Mouse (Mus musculus) left cerebral cortex, adult 2 months (tissue): ENCODE measurements at regions not wholly inside any gene's neighbourhood (a gene's known extent, or its start where the extent isn't known, plus 50 kb on each side); places are given as distances from the start of the nearest gene placed in this dataset.
"Not testable (repeated sequence)": the region's sequence is repeated elsewhere in the genome, so short reads cannot be mapped to it uniquely, and the experiment has no call there.

Experiments used
- DNase-seq, 2 experiments: peaks; one replicate each; pipeline ENCODE4 v3.0.0; 2021 to 2022; ENCODE audit warnings: low spot score in 2 of 2, mixed read lengths in 1 of 2; ENCODE audit errors: extremely low spot score in 1 of 2
- H3K27ac ChIP-seq: fragments of 200-600 bp; 2 replicates; pipeline ENCODE4 v1.8.1; 2022
- H3K4me3 ChIP-seq: fragments of 200-600 bp; 2 replicates; pipeline ENCODE4 v1.8.1; 2022
- CTCF ChIP-seq: fragments of 200-600 bp; IDR thresholded peaks from 2 replicates; pipeline ENCODE4 v1.8.1; 2022; ENCODE audit warnings: antibody characterized with exemption, mild to moderate bottlenecking, moderate library complexity
- intact Hi-C: fragments of 180-260 bp; cut with DNase I; formaldehyde crosslinking; loops from one replicate; pipeline ENCODE4 v1.15.1; 2025

DNA sequence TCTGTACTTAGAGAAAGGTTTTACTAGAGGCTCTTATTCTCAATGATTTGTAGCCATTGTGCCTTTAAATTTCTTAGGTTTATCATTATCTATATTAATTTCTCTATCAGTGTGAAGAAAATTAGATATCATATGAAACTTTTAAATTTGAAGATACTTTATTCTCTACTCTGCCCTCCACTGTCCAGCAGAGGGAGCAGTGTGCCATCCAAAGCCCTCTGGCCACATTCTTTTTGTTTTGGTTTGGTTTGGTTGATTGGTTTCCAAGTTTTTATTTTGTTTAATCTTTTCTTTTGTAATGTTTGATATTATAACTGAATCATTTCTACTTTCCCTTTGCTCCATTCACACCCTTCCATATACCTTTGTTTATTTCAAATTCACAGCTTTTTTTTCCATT, 129.4 kb upstream of the Kcnj3 start:
- DNase-seq, result peak; percentile 13 to 21
- intact Hi-C loops, result loop anchor here (2.0 to 10.0 kb wide), 5 partner anchors 131 to 718 kb away; partner anchors contain the start of gene Kcnj3
- Histone ChIP-seq H3K4me3 (no peak overlapping the region), H3K27ac (no peak overlapping the region)
- TF ChIP-seq CTCF, result peak; percentile 81

DNA sequence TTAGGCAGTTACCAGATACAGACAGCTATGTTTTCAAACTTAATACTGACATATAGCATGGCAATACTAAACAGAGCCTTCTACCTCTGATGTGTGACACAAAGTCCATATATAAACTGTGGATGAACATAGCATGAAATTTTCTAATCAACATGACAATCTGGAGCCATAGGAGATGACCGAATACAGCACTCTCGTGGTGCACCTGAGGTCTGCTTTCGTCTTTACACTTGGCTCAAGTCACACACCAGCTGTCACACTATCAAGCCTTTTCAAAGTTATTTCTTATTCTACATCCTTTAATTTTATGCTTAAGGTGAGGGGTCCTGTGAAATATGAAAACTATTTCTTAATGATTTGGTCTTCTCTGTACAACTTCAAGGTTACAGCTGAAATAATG, 120.1 kb upstream of the Kcnj3 start:
- no peak for DNase-seq
- intact Hi-C loops, result no loop called here
- no peak for TF ChIP-seq CTCF
- H3K4me3 ChIP-seq, result no peak overlapping the region
- H3K27ac ChIP-seq, result no peak overlapping the region

DNA sequence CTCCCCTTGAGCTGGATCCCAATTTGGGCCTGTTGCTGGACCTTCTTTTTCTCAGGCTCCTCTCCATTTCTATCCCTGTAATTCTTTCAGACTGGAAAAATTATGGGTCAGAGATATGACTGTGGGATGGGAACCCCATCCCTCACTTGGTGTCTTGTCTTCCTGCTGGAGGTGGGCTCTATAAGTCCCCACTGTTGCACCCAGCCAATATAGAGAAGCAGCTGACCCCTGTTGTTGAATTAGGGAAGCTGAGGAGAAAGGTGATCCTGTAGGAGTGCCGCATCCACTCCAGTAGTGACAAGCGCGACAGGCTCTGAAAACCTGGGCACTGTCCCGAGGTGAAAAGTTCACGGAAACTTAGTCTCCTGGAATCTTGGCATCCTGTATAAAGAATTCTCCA, 81.7 kb upstream of the Kcnj3 start:
- H3K4me3 ChIP-seq, DNase-seq, H3K27ac ChIP-seq, intact Hi-C loops: not testable (repeated sequence)
